Mouse (Mus musculus) limb, embryonic 11.5 days (tissue): ENCODE results near the gene Zfp385b. TPM values are rescaled to one million over a fixed set of nuclear protein-coding genes. Genes with fewer than 3 reads are reported as not detected.

Experiments
- ATAC-seq: fragments of 200-750 bp; cut with Nextera tagmentation; 2 replicates; pipeline ENCODE4 v1.8.0; 2017; ENCODE audit warnings: low read depth; ENCODE audit not compliant: insufficient number of reproducible peaks, low FRiP score, low TSS enrichment
- DNase-seq: peaks from one replicate; pipeline ENCODE4 v3.0.0-alpha.2; 2015; ENCODE audit warnings: low spot score
- H3K27ac ChIP-seq: fragments of 300-500 bp; sonication (generic); replicated peaks from 2 replicates; pipeline ENCODE4 v1.5.1; 2014; ENCODE audit warnings: low read depth, mild to moderate bottlenecking, low read length
- H3K27me3 ChIP-seq: fragments of 300-500 bp; sonication (generic); 2 replicates; pipeline ENCODE4 v1.6.1; 2014; ENCODE audit warnings: mild to moderate bottlenecking, low read length, mixed read lengths; ENCODE audit not compliant: control insufficient read depth, insufficient read depth
- H3K36me3 ChIP-seq: fragments of 300-500 bp; sonication (generic); 2 replicates; pipeline ENCODE4 v1.6.1; 2014; ENCODE audit warnings: mild to moderate bottlenecking, low read length, moderate library complexity, mixed read lengths; ENCODE audit not compliant: control insufficient read depth, insufficient read depth
- H3K4me1 ChIP-seq: fragments of 300-500 bp; sonication (generic); 2 replicates; pipeline ENCODE4 v1.6.1; 2014; ENCODE audit warnings: low read length, mixed read lengths; ENCODE audit not compliant: control insufficient read depth, insufficient read depth
- H3K4me2 ChIP-seq: fragments of 300-500 bp; sonication (generic); 2 replicates; pipeline ENCODE4 v1.6.1; 2014; ENCODE audit warnings: low read depth, mild to moderate bottlenecking, moderate library complexity; ENCODE audit not compliant: severe bottlenecking
- H3K4me3 ChIP-seq: fragments of 300-500 bp; sonication (generic); 2 replicates; pipeline ENCODE4 v1.5.1; 2014; ENCODE audit warnings: low read depth, low read length
- H3K9ac ChIP-seq: fragments of 300-500 bp; sonication (generic); 2 replicates; pipeline ENCODE4 v1.6.1; 2014; ENCODE audit warnings: mild to moderate bottlenecking, low read length
- H3K9me3 ChIP-seq: fragments of 300-500 bp; sonication (generic); 2 replicates; pipeline ENCODE4 v1.6.1; 2016; ENCODE audit warnings: low read length; ENCODE audit not compliant: control insufficient read depth
- WGBS: fragments of 180-500 bp; shearing (Covaris S2); extraction: QIAGEN DNeasy Blood & Tissue Kit; methylation state at CpG from one replicate; pipeline ENCODE4 v1.1.7; 2014; 5-methylcytosine and 5-hydroxymethylcytosine counted together
- polyA plus RNA-seq: library from polyadenylated mRNA; unstranded; fragments of >200 nt; fragmentation: Nextera tagmentation; extraction: Ambion mirVana; gene quantifications from 2 replicates; pipeline ENCODE4 v1.2.1, GENCODE M21; 2014

The Zfp385b gene
- polyA plus RNA-seq, 1 experiment from 2014 or later: 0.64 TPM

DNA sequence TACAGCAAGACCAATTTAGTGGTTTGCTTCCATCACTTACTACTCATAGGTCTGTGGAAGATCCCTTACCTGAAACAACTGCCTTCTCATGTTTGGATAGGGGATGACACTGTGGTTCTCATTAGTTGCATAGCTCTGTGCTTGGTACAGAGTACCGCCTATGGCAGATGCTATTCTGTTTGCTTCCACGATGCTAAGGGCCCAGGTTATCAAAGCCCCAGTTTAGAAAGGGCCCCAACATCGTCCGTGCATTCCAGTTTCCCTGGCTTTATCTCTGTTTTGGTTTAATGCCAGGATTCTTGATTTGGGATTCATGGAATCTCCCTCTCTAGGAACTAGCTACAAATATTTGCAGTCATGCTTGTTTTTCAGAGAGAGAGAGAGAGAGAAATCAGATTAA, 292.6 kb downstream of the Zfp385b start:
- 87% methylated on average over 4 of the region's 4 CpGs for WGBS
- Histone ChIP-seq H3K4me1 (no peaks in the 10 kb centered on the region), H3K9ac (no peak overlapping the region), H3K27me3 (no peaks in the 10 kb centered on the region), H3K4me2 (no peak overlapping the region), H3K9me3 (no peaks in the 10 kb centered on the region), H3K4me3 (no peak overlapping the region), H3K27ac (no peak overlapping the region), H3K36me3 (no peaks in the 10 kb centered on the region)
- ATAC-seq (no peak), DNase-seq (no peak)

- H3K4me3 ChIP-seq: no peak overlapping the region
- H3K9me3 ChIP-seq: no peaks in the 10 kb centered on the region
- ATAC-seq: no peak
- WGBS: 53% methylated on average over 5 of the region's 5 CpGs
- no peaks in the 10 kb centered on the region for H3K27me3 ChIP-seq
- DNase-seq: no peak
- no peak overlapping the region for H3K9ac ChIP-seq
- H3K4me2 ChIP-seq: no peak overlapping the region
- H3K4me1 ChIP-seq: no peaks in the 10 kb centered on the region
- no peak overlapping the region for H3K27ac ChIP-seq
- no peaks in the 10 kb centered on the region for H3K36me3 ChIP-seq
These were observed 293.1 kb downstream of the Zfp385b start for GRCm38 (mm10) chr2:77526301-77526700.

DNA sequence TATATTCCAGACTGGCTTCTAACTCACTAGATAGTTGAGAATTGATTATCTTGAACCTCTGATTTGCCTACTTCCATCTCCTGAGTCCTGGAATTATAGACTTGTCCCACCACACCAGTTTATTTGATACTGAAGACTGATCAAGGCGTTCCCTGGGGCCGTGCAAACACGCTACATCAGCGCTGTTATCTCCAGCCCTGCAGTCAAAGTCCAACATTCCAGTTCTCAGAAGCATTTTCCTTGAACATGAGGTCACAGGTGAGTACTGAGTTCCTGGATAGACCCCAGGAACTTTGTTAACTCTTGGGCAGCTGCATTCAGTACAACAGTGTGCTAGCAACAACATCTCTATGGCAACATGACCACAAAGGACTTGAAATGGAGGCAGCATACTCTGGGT, 297.2 kb downstream of the Zfp385b start:
- Histone ChIP-seq H3K4me3 (no peak overlapping the region), H3K27me3 (no peaks in the 10 kb centered on the region), H3K36me3 (no peaks in the 10 kb centered on the region), H3K9me3 (no peaks in the 10 kb centered on the region), H3K9ac (no peak overlapping the region), H3K4me1 (no peaks in the 10 kb centered on the region), H3K27ac (no peak overlapping the region), H3K4me2 (no peak overlapping the region)
- no peak for ATAC-seq
- no peak for DNase-seq
- 47% methylated on average over 4 of the region's 4 CpGs for WGBS

DNA sequence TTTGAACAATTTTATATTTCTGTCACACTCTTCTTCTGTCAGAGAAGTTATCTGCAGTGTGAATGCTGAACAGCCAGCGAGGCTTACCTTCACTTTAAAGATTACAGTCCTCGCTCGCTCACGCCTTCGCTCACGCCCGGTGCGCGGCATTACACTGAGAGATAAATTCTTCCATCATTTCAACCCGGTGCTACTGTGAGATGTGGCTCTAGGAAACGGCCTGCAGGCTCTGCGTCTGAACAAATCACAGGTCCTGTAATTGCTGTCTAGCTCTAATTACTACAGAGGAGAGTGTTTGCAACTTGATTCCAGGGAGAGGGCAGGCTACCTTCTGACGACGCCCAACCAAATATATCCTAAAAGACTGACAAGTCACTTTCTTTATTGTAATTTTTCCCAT, 300.1 kb downstream of the Zfp385b start:
- under 1% methylated on average over 14 of the region's 14 CpGs for WGBS
- DNase-seq: peak; percentile 50

DNA sequence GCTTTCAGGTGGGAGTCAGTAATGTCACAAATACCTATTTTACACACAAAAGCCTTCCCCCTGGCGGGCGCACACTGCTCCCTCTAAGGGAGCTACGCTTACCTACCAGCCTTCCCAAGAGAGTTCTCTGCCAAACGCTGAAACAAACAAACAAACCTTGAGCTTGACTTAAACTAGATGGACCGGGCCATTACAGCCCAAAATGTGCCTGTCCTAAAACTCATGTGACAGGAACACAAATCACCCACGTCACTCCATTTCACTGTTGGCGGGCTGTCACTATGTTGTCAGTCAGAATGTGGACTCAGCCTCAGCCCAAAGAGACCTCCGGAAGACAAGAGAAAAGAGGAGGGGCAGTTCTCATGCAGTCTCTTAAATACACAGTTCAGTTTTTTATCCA, 300.7 kb downstream of the Zfp385b start:
- Histone ChIP-seq H3K27ac (no peak overlapping the region), H3K9ac (no peak overlapping the region), H3K36me3 (no peaks in the 10 kb centered on the region), H3K4me3 (peak overlapping the region; percentile 35; the same call in 1 of the 2 replicates), H3K9me3 (no peaks in the 10 kb centered on the region), H3K27me3 (no peaks in the 10 kb centered on the region), H3K4me1 (no peaks in the 10 kb centered on the region), H3K4me2 (peak overlapping the region; percentile 64)
- WGBS: 6% methylated on average over 8 of the region's 8 CpGs
- ATAC-seq (no peak), DNase-seq (no peak)

More for the DNA sequence above, 300.1 kb downstream of the Zfp385b start:
- H3K4me1 ChIP-seq: no peaks in the 10 kb centered on the region
- H3K4me2 ChIP-seq: peak overlapping the region; percentile 64
- H3K27me3 ChIP-seq: no peaks in the 10 kb centered on the region
- peak overlapping the region; percentile 30; the same call in 1 of the 2 replicates for H3K9ac ChIP-seq
- H3K36me3 ChIP-seq: no peaks in the 10 kb centered on the region
- peak overlapping the region; percentile 35 for H3K4me3 ChIP-seq
- H3K27ac ChIP-seq: no peak overlapping the region
- H3K9me3 ChIP-seq: no peaks in the 10 kb centered on the region
- 0 out of 2 replicates have a peak, but pooled peaks have one; percentile 31 for ATAC-seq

DNA sequence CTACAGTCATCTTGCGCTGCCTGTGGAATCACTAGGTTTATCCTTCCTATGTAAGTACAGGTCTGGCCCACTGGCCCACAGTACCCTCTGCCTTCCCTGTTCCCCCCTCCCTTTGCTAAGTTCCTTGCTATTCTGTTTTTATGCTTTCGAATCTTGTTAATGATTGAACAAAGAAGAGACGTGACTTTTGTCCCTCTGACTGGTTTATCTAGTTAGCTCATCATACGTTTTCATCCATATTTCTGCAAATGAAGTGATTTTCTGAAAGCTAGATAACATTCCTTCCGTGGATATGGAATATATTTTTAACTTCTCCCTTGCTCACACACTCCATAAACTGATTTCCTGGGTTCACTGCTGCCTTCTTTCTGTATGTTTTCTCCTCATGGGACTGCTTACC, 302.8 kb downstream of the Zfp385b start:
- Histone ChIP-seq H3K36me3 (no peaks in the 10 kb centered on the region), H3K4me2 (no peak overlapping the region), H3K27ac (no peak overlapping the region), H3K9me3 (no peaks in the 10 kb centered on the region), H3K4me3 (no peak overlapping the region), H3K27me3 (no peaks in the 10 kb centered on the region), H3K9ac (no peak overlapping the region), H3K4me1 (no peaks in the 10 kb centered on the region)
- no peak for DNase-seq
- WGBS: 87% methylated on average over 5 of the region's 5 CpGs
- no peak for ATAC-seq

GRCm38 (mm10) chr2:77515654-77516053, 303.8 kb downstream of the Zfp385b start:
- H3K27ac ChIP-seq: no peak overlapping the region
- H3K36me3 ChIP-seq: no peaks in the 10 kb centered on the region
- no peak for DNase-seq
- H3K4me2 ChIP-seq: no peak overlapping the region
- H3K27me3 ChIP-seq: no peaks in the 10 kb centered on the region
- no peak for ATAC-seq
- H3K9me3 ChIP-seq: no peaks in the 10 kb centered on the region
- WGBS: 65% methylated on average over 6 of the region's 6 CpGs
- no peaks in the 10 kb centered on the region for H3K4me1 ChIP-seq
- H3K9ac ChIP-seq: no peak overlapping the region
- no peak overlapping the region for H3K4me3 ChIP-seq

DNA sequence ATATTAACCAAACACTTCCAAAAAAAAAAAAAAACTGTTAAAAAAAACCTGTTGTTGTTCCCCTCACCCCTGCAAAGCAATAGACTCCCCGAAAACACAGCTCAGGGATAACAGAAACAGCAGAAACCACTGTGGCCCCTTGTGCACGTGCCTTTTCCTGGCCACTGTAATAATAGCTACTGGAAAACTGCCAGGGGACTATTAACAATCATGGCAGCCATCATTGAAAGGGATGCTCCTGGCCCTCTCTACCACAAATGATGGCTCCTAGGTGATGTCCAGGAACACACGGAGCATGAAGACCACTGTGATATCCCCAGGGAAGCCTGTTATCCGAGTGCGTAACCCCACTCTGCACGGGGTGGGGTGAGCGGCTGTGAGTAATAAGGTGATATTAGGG, 304.4 kb downstream of the Zfp385b start:
- Histone ChIP-seq H3K36me3 (no peaks in the 10 kb centered on the region), H3K9me3 (no peaks in the 10 kb centered on the region), H3K27ac (no peak overlapping the region), H3K9ac (no peak overlapping the region), H3K27me3 (no peaks in the 10 kb centered on the region), H3K4me2 (no peak overlapping the region), H3K4me1 (no peaks in the 10 kb centered on the region), H3K4me3 (no peak overlapping the region)
- ATAC-seq (no peak), DNase-seq (no peak)
- WGBS: 78% methylated on average over 7 of the region's 7 CpGs

- Histone ChIP-seq H3K9ac (no peak overlapping the region), H3K36me3 (no peaks in the 10 kb centered on the region), H3K4me1 (no peaks in the 10 kb centered on the region), H3K27me3 (no peaks in the 10 kb centered on the region), H3K4me3 (no peak overlapping the region), H3K27ac (no peak overlapping the region), H3K9me3 (no peaks in the 10 kb centered on the region), H3K4me2 (no peak overlapping the region)
- no peak for DNase-seq
- ATAC-seq: no peak
- WGBS: 47% methylated on average over 4 of the region's 4 CpGs
These were observed 305.0 kb downstream of the Zfp385b start for GRCm38 (mm10) chr2:77514476-77514875.
